Mouse (Mus musculus) lung, adult 2 months (tissue): ENCODE results near the gene Plscr3.

ENCODE experiments used
- CTCF ChIP-seq: fragments of 200-500 bp; IDR thresholded peaks from 2 replicates; pipeline ENCODE4 v1.5.1; 2011; ENCODE audit warnings: mild to moderate bottlenecking, low read length, control low read depth; ENCODE audit not compliant: insufficient read depth
- POLR2A ChIP-seq: fragments of 200-500 bp; IDR thresholded peaks from 2 replicates; pipeline ENCODE4 v1.6.1; 2011; ENCODE audit warnings: low read depth, mild to moderate bottlenecking, control low read depth, low read length, borderline replicate concordance; ENCODE audit errors: extremely low read depth

DNA sequence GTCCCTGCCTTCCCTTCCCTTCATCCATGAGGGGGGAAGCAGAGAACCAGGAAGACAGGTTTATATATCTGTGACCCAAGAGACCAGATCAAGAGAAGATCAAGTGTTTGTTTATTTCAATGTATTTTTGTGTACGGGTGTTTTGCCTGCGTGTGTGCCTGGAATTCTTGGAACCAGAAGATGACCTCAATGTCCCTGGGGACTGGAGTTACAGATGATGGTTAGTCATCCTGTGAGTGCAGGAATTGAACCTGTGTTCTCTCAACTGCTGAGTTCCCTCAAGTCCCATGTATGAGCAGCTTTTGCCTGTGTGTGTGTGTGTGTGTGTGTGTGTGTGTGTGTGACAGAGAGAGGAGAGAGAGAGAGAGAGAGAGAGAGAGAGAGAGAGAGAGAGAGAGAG is 38.5 kb upstream of the Plscr3 start:
- TF ChIP-seq CTCF (no peak), POLR2A (no peak)
